Mouse (Mus musculus) erythroblast, embryonic 14.5 days (primary cell): ENCODE results near the gene Clec10a. TPM values are rescaled to one million over a fixed set of nuclear protein-coding genes. Genes with fewer than 3 reads are reported as not detected.

Experiments used
- H3K27me3 ChIP-seq: 2 replicates; pipeline ENCODE4 v1.6.1; 2012; ENCODE audit warnings: inconsistent platforms; ENCODE audit not compliant: control insufficient read depth
- H3K36me3 ChIP-seq: 2 replicates; pipeline ENCODE4 v1.6.1; 2012; ENCODE audit warnings: mild to moderate bottlenecking, inconsistent platforms; ENCODE audit not compliant: control insufficient read depth
- H3K4me1 ChIP-seq: 2 replicates; pipeline ENCODE4 v1.6.1; 2012; ENCODE audit warnings: inconsistent platforms; ENCODE audit not compliant: control insufficient read depth
- H3K4me3 ChIP-seq: replicated peaks from 2 replicates; pipeline ENCODE3; 2012; ENCODE audit warnings: moderate library complexity, mild to moderate bottlenecking, inconsistent platforms
- H3K9me3 ChIP-seq: 2 replicates; pipeline ENCODE4 v1.6.1; 2012; ENCODE audit warnings: low read length, inconsistent platforms, mixed read lengths; ENCODE audit not compliant: control insufficient read depth
- GATA1 ChIP-seq: IDR thresholded peaks from 2 replicates; pipeline ENCODE4 v1.6.1; 2012; ENCODE audit warnings: low read length, inconsistent platforms, mixed read lengths
- TAL1 ChIP-seq: IDR thresholded peaks from 3 replicates; pipeline ENCODE4 v1.6.1; 2012; ENCODE audit warnings: low read length, inconsistent platforms, mixed read lengths
- polyA plus RNA-seq: library from polyadenylated mRNA; stranded (reverse); fragments of >175 nt; gene quantifications from 2 replicates; pipeline ENCODE4 v1.2.3, GENCODE M21; 2012

Clec10a gene
- polyA plus RNA-seq, 1 experiment: not detected

- Histone ChIP-seq H3K4me3 (no peak overlapping the region), H3K4me1 (peaks cover 17% of the 10 kb centered on the region), H3K27me3 (peaks cover 59% of the 10 kb centered on the region), H3K9me3 (peaks cover 5% of the 10 kb centered on the region; the same call in 1 of the 2 replicates), H3K36me3 (peaks cover 13% of the 10 kb centered on the region)
- TF ChIP-seq GATA1 (no peak), TAL1 (no peak)
Observed at GRCm38 (mm10) chr11:70212896-70213295, 56.9 kb downstream of the Clec10a start.

DNA sequence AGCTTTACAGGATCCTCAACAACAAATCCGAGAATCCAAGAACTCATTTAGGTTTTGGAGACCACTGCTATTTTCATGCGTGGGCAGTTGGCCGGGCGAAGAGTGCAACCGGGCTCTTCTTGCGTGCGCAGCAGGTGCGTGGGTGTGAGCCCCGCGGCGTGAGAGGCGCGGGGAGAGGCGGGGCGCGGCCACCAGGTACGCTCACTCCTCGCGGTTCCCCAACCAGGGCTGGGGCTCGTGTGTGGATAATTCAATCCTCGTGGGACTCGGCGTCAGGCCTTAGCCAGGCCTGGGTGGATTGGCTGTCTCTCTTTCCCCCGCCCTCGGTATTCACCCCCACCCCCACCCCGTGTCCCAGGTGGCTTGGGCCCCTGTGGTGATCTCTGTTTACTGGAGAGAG, 57.7 kb downstream of the Clec10a start:
- peaks cover 59% of the 10 kb centered on the region for H3K27me3 ChIP-seq

DNA sequence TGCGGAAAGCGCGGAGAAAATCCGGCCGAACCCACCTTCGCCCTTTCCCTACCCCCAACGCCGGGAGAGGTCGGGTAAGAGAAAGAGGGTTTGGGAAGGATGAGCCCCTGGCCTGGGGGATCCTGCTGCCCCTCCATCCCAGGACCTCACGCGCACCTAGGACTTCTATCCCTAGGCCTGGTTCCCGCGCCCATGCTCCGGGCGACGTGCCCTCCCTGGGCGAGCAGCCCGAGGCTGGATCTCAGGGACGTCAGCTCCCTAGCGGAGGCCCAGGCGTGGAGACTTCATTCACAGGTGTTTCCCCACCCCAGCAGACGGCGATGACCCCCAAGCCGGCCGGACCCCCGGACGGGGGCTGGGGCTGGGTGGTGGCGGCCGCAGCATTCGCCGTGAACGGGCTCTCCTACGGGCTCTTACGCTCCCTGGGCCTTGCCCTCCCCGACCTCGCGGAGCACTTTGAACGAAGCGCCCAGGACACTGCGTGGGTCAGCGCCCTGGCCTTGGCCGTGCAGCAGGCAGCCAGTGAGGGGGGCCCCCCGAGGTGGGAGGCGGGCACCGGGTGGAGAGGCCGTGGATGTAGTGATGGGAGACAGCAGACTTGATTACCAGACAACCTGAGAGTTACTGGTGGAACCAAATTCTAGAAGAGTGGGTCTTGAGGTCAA, 58.3 kb downstream of the Clec10a start:
- no peak for TF ChIP-seq TAL1
- no peak for TF ChIP-seq GATA1
- H3K36me3 ChIP-seq: peaks cover 27% of the 10 kb centered on the region
- peaks cover 59% of the 10 kb centered on the region for H3K27me3 ChIP-seq
- peak overlapping the region; percentile 13 for H3K4me3 ChIP-seq
- H3K4me1 ChIP-seq: peaks cover 31% of the 10 kb centered on the region
- H3K9me3 ChIP-seq: peaks cover 5% of the 10 kb centered on the region; the same call in 1 of the 2 replicates

More for the DNA sequence above, 57.7 kb downstream of the Clec10a start:
- no peak for TF ChIP-seq TAL1
- Histone ChIP-seq H3K4me3 (no peak overlapping the region), H3K9me3 (peaks cover 5% of the 10 kb centered on the region; the same call in 1 of the 2 replicates), H3K36me3 (peaks cover 22% of the 10 kb centered on the region), H3K4me1 (peaks cover 25% of the 10 kb centered on the region)

DNA sequence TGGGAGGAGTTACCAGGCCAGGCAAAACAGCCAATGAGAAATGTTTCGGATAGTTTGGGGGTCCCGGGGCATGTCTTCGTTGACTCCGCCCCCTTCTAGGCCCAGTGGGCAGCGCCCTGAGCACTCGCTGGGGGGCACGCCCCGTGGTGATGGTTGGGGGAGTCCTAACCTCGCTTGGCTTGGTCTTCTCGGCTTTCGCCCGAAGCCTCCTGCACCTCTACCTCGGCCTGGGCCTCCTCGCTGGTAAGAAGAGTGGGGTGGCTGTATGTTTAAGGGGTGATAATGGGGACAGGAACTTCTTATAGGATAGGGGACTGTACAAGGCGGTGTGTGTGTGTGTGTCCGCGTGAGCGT, 58.8 kb downstream of the Clec10a start:
- H3K36me3 ChIP-seq: peaks cover 27% of the 10 kb centered on the region
- no peak overlapping the region for H3K4me3 ChIP-seq
- peaks cover 5% of the 10 kb centered on the region; the same call in 1 of the 2 replicates for H3K9me3 ChIP-seq
- H3K27me3 ChIP-seq: peaks cover 59% of the 10 kb centered on the region
- H3K4me1 ChIP-seq: peaks cover 36% of the 10 kb centered on the region
- TF ChIP-seq TAL1 (no peak), GATA1 (no peak)

DNA sequence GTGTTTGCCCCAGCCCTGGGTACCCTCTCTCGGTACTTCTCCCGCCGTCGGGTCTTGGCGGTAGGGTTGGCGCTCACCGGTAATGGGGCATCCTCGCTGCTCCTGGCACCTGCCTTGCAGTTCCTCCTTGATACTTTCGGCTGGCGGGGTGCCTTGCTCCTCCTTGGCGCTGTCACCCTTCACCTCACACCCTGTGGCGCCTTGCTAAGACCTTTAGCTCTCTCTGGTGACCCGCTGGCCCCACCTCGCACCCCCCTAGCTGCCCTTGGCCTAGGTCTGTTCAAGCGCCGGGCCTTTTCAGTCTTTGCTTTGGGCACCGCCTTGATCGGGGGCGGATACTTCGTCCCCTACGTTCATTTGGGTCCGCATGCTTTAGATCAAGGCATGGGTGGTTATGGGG, 59.3 kb downstream of the Clec10a start:
- Histone ChIP-seq H3K36me3 (peaks cover 27% of the 10 kb centered on the region), H3K9me3 (peaks cover 5% of the 10 kb centered on the region; the same call in 1 of the 2 replicates), H3K4me3 (no peak overlapping the region), H3K4me1 (peaks cover 41% of the 10 kb centered on the region), H3K27me3 (peaks cover 59% of the 10 kb centered on the region)
- TF ChIP-seq TAL1 (no peak), GATA1 (no peak)

DNA sequence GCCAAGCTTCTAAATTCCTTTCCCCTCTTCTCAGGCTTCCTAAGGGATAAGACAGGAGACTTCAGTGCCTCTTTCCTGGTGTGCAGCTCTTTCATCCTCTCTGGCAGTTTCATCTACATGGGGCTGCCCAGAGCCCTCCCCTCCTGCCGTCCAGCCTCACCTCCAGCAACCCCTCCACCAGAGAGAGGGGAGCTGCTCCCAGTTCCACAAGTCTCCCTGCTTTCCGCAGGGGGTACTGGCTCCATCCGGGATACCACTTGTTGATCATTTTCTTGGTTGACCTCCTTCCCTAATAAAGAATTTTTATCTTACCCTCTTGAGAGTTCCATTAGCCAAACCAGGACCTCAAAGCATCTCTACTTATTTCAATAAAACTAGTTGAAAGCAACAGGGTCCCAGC, 60.1 kb downstream of the Clec10a start:
- Histone ChIP-seq H3K4me1 (peaks cover 49% of the 10 kb centered on the region), H3K27me3 (peaks cover 54% of the 10 kb centered on the region), H3K36me3 (peaks cover 27% of the 10 kb centered on the region), H3K4me3 (no peak overlapping the region), H3K9me3 (peaks cover 5% of the 10 kb centered on the region; the same call in 1 of the 2 replicates)
- no peak for TF ChIP-seq GATA1
- TF ChIP-seq TAL1: no peak

DNA sequence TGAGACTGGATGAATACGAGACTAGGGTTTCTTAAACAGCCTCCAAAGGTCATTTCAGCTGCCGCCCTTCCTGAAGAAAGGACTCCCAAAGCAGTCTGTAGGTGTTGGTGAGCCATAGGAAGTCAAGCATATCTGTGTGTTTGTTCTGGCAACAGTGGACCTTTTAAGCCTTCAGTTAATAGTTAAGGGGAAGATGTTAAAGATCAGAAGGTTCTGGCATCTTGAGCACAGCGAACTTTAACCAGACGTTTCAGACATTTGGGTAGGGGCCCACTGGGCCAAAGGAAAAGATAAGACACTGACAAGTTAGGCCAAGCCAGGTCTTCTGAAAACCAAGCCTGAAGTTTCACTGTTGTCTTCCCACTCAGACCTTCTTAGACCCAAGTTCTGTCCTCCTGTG, 62.0 kb downstream of the Clec10a start:
- peaks cover 5% of the 10 kb centered on the region; the same call in 1 of the 2 replicates for H3K9me3 ChIP-seq
- peaks cover 37% of the 10 kb centered on the region for H3K27me3 ChIP-seq
- H3K4me3 ChIP-seq: no peak overlapping the region
- H3K4me1 ChIP-seq: peaks cover 64% of the 10 kb centered on the region
- no peak for TF ChIP-seq TAL1
- TF ChIP-seq GATA1: no peak
- H3K36me3 ChIP-seq: peaks cover 32% of the 10 kb centered on the region

GRCm38 (mm10) chr11:70218741-70219470, 62.9 kb downstream of the Clec10a start:
- peak overlapping the region; percentile 69 for H3K4me3 ChIP-seq
- peaks cover 73% of the 10 kb centered on the region for H3K4me1 ChIP-seq

GRCm38 (mm10) chr11:70219873-70220272, 63.9 kb downstream of the Clec10a start:
- peak overlapping the region; percentile 69 for H3K4me3 ChIP-seq
- H3K27me3 ChIP-seq: peaks cover 19% of the 10 kb centered on the region
- TF ChIP-seq TAL1 (no peak), GATA1 (no peak)
- H3K36me3 ChIP-seq: peaks cover 46% of the 10 kb centered on the region
- peaks cover 3% of the 10 kb centered on the region; the same call in 1 of the 2 replicates for H3K9me3 ChIP-seq
- peaks cover 75% of the 10 kb centered on the region for H3K4me1 ChIP-seq

More at GRCm38 (mm10) chr11:70218741-70219470, 62.9 kb downstream of the Clec10a start:
- Histone ChIP-seq H3K27me3 (peaks cover 29% of the 10 kb centered on the region), H3K36me3 (peaks cover 39% of the 10 kb centered on the region), H3K9me3 (peaks cover 5% of the 10 kb centered on the region; the same call in 1 of the 2 replicates)
- no peak for TF ChIP-seq TAL1
- TF ChIP-seq GATA1: no peak
